In genomic region chr15:81585746-81586461, GRCm38 (mm10) we compare ENCODE assay signal across 8 mouse cellular contexts. TPM values are rescaled to one million over a fixed set of nuclear protein-coding genes. Genes with fewer than 3 reads are reported as not detected.
A peak's percentile ranks its signal among the peaks of the same experiment; 100 is the strongest.
DNase-seq lines count a peak whose midpoint lies in the region; ATAC-seq lines count a peak whose summit lies in the region.

No protein-coding gene starts in this region.

- H3K4me2 ChIP-seq in hindbrain, embryonic 15.5 days = peak overlapping the region; percentile 73

- H3K27me3 ChIP-seq in hindbrain, embryonic 15.5 days = no peaks in the 10 kb centered on the region

- H3K36me3 ChIP-seq in hindbrain, embryonic 15.5 days = no peaks in the 10 kb centered on the region

- peak; percentile 76 for ATAC-seq in hindbrain, embryonic 15.5 days (ENCODE audit: low FRiP score, low read depth)

- peak overlapping the region; percentile 97 for H3K4me3 ChIP-seq in hindbrain, embryonic 15.5 days

- DNase-seq in R1 (ENCODE audit: low read depth, low spot score) = peak; percentile 86
- DNase-seq in cerebellum, postnatal 25 days = peak; percentile 91 to 92
- DNase-seq in frontal cortex, postnatal 36 days (ENCODE audit: low spot score in 2 of 2) = peak; percentile 77 to 88
- DNase-seq in left cerebral cortex, adult 18-20 months (ENCODE audit: low spot score in 2 of 2) = peak; percentile 71 to 83
- DNase-seq in lung, postnatal 4 days = peak; percentile 91 to 93
- peak; percentile 67 for DNase-seq in retina, postnatal 7 days (ENCODE audit: low read depth, low spot score)
- peak; percentile 84 to 85 for DNase-seq in urinary bladder, adult 18-20 months (ENCODE audit: low spot score in 2 of 2)

- peaks cover 33% of the 10 kb centered on the region for H3K4me1 ChIP-seq in hindbrain, embryonic 15.5 days (replicated peaks)

- H3K9ac ChIP-seq in hindbrain, embryonic 15.5 days = peak overlapping the region; percentile 100

- peak overlapping the region; percentile 100 for H3K27ac ChIP-seq in hindbrain, embryonic 15.5 days (replicated peaks)

- 0% methylated on average over 60 of the region's 77 CpGs for WGBS in hindbrain, embryonic 15.5 days

- H3K9me3 ChIP-seq in hindbrain, embryonic 15.5 days = no peaks in the 10 kb centered on the region

RNA-seq across cellular contexts. Expression of gene Ep300, which starts 0.8 kb away (rescaled TPM):
- polyA plus RNA-seq in hindbrain, embryonic 15.5 days (2015; fragmentation: Nextera tagmentation; extraction: Ambion mirVana) = 19.5 and 21.9 TPM in 2 replicates
- total RNA-seq in left cerebral cortex, adult 18-20 months (2021) = 10 to 100 TPM; 62.4 to 66.7 TPM

Comparison
In these comparisons a context has a peak if more than half of its experiments do, and no peak if none do; other contexts are left out.
1. Peak in every context shown above with its lines: DNase-seq, ATAC-seq, H3K4me3 ChIP-seq and H3K27ac ChIP-seq.